Mouse (Mus musculus) forebrain, embryonic 11.5 days (tissue): ENCODE data around the gene Napepld. TPM values are rescaled to one million over a fixed set of nuclear protein-coding genes. Genes with fewer than 3 reads are reported as not detected.
"Not testable (repeated sequence)": the region's sequence is repeated elsewhere in the genome, so short reads cannot be mapped to it uniquely, and the experiment has no call there.

Source experiments
- ATAC-seq: fragments of 200-750 bp; cut with Nextera tagmentation; replicated peaks from 2 replicates; pipeline ENCODE4 v1.8.0; 2017; ENCODE audit warnings: moderate TSS enrichment; ENCODE audit not compliant: low FRiP score
- DNase-seq: peaks from one replicate; pipeline ENCODE4 v3.0.0-alpha.2; 2017; ENCODE audit warnings: low spot score
- H3K27ac ChIP-seq: fragments of 300-500 bp; sonication (generic); 2 replicates; pipeline ENCODE4 v1.5.1; 2014; ENCODE audit warnings: low read depth, low read length
- H3K27me3 ChIP-seq: fragments of 300-500 bp; sonication (generic); 2 replicates; pipeline ENCODE4 v1.6.1; 2014; ENCODE audit warnings: mild to moderate bottlenecking, low read length, mixed read lengths; ENCODE audit not compliant: control insufficient read depth, insufficient read depth
- H3K36me3 ChIP-seq: fragments of 300-500 bp; sonication (generic); 2 replicates; pipeline ENCODE4 v1.6.1; 2014; ENCODE audit warnings: mild to moderate bottlenecking, low read length, moderate library complexity, mixed read lengths; ENCODE audit not compliant: control insufficient read depth, insufficient read depth
- H3K4me1 ChIP-seq: fragments of 300-500 bp; sonication (generic); replicated peaks from 2 replicates; pipeline ENCODE4 v1.6.1; 2014; ENCODE audit warnings: low read length, mixed read lengths; ENCODE audit not compliant: control insufficient read depth, insufficient read depth
- H3K4me2 ChIP-seq: fragments of 300-500 bp; sonication (generic); 2 replicates; pipeline ENCODE4 v1.6.1; 2014; ENCODE audit warnings: low read depth, mild to moderate bottlenecking, low read length, moderate library complexity, mixed read lengths; ENCODE audit not compliant: severe bottlenecking
- H3K4me3 ChIP-seq: fragments of 300-500 bp; sonication (generic); 2 replicates; pipeline ENCODE4 v1.5.1; 2014; ENCODE audit warnings: low read depth, low read length
- H3K9ac ChIP-seq: fragments of 300-500 bp; sonication (generic); 2 replicates; pipeline ENCODE4 v1.6.1; 2014; ENCODE audit warnings: low read length
- H3K9me3 ChIP-seq: fragments of 300-500 bp; sonication (generic); 2 replicates; pipeline ENCODE4 v1.6.1; 2016; ENCODE audit warnings: low read length, mixed read lengths; ENCODE audit not compliant: control insufficient read depth
- WGBS: fragments of 180-500 bp; shearing (Covaris S2); extraction: QIAGEN DNeasy Blood & Tissue Kit; methylation state at CpG from one replicate; pipeline ENCODE4 v1.1.7; 2014; 5-methylcytosine and 5-hydroxymethylcytosine counted together
- polyA plus RNA-seq: library from polyadenylated mRNA; unstranded; fragments of >200 nt; fragmentation: Nextera tagmentation; extraction: Ambion mirVana; gene quantifications from 2 replicates; pipeline ENCODE4 v1.2.1, GENCODE M21; 2014

Gene Napepld
- polyA plus RNA-seq, 1 experiment from 2014 or later, result 20.3 TPM

DNA sequence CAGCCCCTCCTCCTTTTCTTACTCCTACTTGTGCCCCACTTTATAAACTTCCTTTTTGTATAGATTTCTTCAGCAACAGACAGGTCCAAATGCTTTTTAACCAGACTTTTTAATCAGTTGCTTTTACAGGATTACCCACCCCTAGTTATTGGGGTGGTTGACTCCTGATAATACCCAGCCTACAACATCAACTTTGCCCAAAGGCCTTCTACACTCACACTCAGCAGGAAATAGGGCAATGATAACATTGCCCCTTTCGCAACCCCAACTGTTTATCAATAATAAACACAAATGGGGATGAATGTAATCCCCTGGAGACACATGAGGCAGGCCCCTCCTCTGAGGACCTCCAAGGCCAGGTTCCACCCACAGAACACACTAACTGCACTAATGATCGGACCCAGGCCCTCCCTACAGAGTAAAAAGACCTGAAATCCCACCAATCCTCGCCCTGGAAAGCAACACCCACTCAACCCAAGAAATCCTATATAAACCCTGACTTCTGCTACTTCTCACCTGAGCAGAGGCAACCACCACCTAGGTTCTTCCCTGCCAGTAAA is 84.7 kb downstream of the Napepld start:
- H3K9me3 ChIP-seq, result no peaks in the 10 kb centered on the region
- 69% methylated on average over 3 of the region's 3 CpGs for WGBS
- ATAC-seq, result no peak

DNA sequence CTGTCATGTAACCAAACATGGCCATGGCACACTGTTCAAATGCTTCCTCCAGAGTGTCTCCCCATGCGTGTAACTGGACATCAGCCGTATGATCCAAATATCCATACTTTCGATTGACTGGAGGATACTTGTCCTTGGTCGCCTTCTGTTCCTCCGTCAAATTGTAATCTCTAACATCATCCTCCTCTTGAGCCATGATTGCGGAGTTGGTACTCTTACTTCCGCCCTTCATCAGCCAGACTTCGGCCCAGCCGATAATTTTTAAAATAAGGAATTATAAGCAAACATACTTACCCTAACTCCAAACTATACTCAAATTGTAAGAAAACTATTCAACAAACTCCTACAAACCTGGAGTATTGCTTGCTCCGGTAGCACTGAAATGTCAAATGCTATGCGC is 86.9 kb downstream of the Napepld start:
- H3K4me3 ChIP-seq, H3K4me1 ChIP-seq, H3K27ac ChIP-seq, ATAC-seq, H3K36me3 ChIP-seq, DNase-seq, H3K9ac ChIP-seq, H3K9me3 ChIP-seq, H3K4me2 ChIP-seq, H3K27me3 ChIP-seq: not testable (repeated sequence)
- 97% methylated on average over 11 of the region's 11 CpGs for WGBS

More for the DNA sequence above, 84.7 kb downstream of the Napepld start:
- H3K9ac ChIP-seq, result no peak overlapping the region
- DNase-seq, result no peak
- no peak overlapping the region for H3K4me2 ChIP-seq
- no peak overlapping the region for H3K4me3 ChIP-seq
- no peak overlapping the region for H3K27ac ChIP-seq
- H3K36me3 ChIP-seq, result no peaks in the 10 kb centered on the region
- H3K27me3 ChIP-seq, result no peaks in the 10 kb centered on the region
- no peaks in the 10 kb centered on the region for H3K4me1 ChIP-seq

Other genes starting within 250 kb of the Napepld start
- 15.3 and 17.6 TPM in 2 replicates for gene Lrrc17, start 157.8 kb downstream of the Napepld start, polyA plus RNA-seq
- 0.15 TPM in 1 of 2 replicates, not detected in the other for gene Fbxl13, start 55.8 kb downstream of the Napepld start, polyA plus RNA-seq
- gene Armc10, start 55.6 kb downstream of the Napepld start, polyA plus RNA-seq, result 93.1 and 93.2 TPM in 2 replicates
- gene Pmpcb, start 35.7 kb upstream of the Napepld start, polyA plus RNA-seq, result 98.6 and 99.3 TPM in 2 replicates
- 102 TPM in 2 replicates for gene Dnajc2, start 83.9 kb upstream of the Napepld start, polyA plus RNA-seq
- 236 and 240 TPM in 2 replicates for gene Psmc2, start 83.9 kb upstream of the Napepld start, polyA plus RNA-seq
- 0.24 TPM in 1 of 2 replicates, not detected in the other for gene Slc26a5, start 164.2 kb upstream of the Napepld start, polyA plus RNA-seq